Mouse (Mus musculus) CD4-positive, CD25-positive, alpha-beta regulatory T cell, adult 2 months (primary cell): Measurements from ENCODE around the gene Lhfpl1.
"Not testable (repeated sequence)": the region's sequence is repeated elsewhere in the genome, so short reads cannot be mapped to it uniquely, and the experiment has no call there.

Experiments
- DNase-seq: peaks from one replicate; pipeline ENCODE4 v3.0.0-alpha.2; 2012; ENCODE audit warnings: low read depth, low spot score

The Lhfpl1 gene

DNA sequence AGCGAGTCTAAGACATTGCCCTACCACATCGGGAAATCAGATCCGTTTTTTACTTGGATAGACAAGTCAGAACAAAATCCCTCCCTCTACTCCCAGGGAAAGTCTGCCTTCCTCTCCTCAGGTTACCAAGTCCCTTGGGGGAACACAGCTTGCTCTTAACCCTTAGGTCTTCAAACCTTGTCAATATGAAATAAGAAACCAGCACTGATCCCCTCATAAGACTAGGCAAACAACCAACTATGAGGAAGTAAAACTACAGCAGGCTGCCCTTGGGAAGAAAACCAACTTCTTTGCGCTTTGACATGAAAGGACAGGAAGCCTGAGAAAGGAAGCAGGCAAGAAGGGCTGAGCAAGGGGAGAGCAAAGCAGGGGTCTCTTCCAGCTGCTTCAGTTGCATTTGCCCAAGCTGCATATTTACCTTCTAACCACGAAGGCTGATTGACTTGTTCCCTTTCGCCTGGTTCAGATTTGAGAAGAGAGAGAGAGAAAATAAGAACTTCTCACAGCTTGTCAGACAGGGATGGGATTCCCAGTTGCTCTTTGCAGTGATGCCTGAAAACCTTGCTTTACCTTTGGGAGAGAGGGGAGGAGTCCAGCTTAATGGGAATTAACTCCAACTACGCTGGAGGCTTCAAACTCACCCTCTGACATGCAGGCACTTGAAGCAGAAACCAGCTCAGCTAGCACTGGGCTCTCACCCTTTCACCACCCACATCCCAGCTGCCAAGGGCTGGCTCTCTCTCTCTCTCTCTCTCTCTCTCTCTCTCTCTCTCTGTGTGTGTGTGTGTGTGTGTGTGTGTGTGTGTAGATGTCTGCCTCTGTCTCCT lies at the start of gene Lhfpl1:
TSS of gene Lhfpl1 (minus strand) at position 713 of the 827 bp plus-strand sequence.
- DNase-seq = no peak

DNA sequence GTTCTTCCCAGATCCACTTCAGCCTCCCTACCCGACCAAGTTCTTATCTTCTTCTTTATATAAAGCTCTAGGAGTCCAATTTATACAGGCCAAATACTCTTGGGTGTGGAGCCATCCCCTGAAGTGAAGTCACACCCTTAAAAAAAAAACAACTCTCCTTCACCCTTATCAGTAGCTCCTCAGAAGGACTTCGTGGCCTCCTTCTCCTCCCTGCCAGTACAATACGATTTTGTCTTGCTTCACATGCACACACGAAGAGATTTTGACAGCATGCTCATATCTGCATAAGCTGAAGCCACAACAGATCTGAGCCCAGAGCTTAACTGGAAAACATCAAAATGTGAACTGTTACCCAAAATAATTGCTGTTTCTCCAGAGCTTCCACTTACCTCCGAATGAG lies 22.9 kb upstream of the Lhfpl1 start:
- no peak for DNase-seq

DNA sequence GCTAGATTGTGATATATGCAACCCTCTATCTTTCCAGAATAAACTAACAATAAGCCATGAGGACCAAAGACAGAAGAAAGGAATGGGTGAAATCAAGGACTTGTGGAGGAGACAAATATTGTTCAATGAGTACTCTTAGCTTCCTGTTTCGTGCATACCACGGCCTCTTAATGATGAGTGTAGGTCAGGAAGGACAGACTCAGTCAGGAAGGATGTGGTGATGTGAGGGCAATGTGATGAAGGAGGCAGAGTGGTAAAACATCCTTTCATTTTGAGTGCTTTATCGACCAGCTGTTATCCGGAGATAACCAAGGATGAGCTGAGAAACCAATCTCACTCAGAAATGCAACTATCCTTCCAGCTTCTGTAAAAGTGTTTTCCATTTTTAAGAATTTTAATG lies 13.6 kb upstream of the Lhfpl1 start:
- DNase-seq = peak; percentile 20

GRCm38 (mm10) chrX:145342402-145342801 lies 6.5 kb downstream of the Lhfpl1 start:
- peak; percentile 2 for DNase-seq

DNA sequence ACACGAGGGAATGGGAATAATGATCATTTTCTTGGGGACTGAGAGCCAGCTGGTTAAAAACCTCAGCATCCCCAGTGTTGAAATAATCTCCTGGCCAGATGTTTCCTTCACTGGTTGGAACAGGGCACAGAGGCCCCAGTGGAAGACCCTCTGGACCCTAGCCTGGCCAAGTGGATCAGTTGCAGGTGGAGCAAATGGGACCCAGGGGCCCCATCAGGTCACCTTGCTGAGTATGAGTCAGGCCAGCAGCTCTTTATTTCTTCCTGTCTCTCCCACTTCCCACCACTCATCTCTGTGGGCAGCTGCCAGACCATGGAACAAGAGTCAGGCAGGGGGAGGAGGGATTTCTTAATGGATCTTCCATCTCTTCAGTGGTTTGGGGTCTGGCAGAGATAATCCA lies 12.7 kb downstream of the Lhfpl1 start:
- no peak for DNase-seq

GRCm38 (mm10) chrX:145308555-145308954 lies 40.3 kb downstream of the Lhfpl1 start:
- DNase-seq = peak; percentile 0

- DNase-seq = peak; percentile 20
Observed at GRCm38 (mm10) chrX:145307174-145307573, 41.7 kb downstream of the Lhfpl1 start.

DNA sequence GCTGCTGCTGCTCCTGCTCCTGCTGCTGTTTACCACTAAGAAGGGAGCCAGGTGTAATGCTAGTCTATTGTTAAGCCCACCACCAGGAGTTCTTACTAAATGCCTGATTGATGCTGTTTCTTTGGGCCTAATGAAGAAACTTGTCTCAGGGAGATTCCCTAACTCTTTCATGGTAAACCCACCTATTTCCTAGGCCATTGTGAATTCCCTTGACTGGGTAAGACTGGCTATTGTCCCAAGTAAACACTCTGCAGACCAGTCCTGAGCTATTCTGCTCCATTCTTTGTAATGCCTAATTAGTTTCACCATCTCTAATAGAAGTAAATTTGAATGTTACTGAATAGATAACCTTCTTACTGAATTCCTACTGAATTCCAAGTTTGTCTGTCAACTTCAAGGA lies 48.7 kb downstream of the Lhfpl1 start:
- DNase-seq = not testable (repeated sequence)

DNA sequence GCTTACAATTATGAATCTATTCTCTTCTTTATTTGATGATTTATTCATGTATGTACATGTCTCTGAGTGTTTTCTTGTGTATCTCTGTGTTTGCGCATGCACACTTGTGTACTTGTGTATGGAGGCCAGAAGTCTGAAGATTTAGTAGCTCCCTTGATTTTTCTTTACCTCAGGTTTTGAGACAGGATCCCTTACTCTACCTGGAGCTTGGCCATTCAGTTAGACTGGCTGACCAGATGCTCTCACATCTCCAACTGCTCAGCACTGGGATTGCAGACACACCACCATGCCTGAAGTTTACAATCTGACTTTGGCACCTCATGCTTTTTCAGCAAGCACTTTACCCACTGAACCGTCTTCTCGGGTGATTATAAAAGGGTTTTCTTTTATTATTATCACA lies 76.7 kb downstream of the Lhfpl1 start:
- no peak for DNase-seq

GRCm38 (mm10) chrX:145271768-145272167 lies 77.1 kb downstream of the Lhfpl1 start:
- no peak for DNase-seq

GRCm38 (mm10) chrX:145261803-145262202 lies 87.1 kb downstream of the Lhfpl1 start:
- DNase-seq = no peak
